Mouse (Mus musculus): ENCODE data around the gene Aplp1.

- no peak for TF ChIP-seq CTCF (IDR thresholded peaks at IDR 0.05; ENCODE audit: extremely low read depth, insufficient read depth, low read length)
- no peak for TF ChIP-seq POLR2A (IDR thresholded peaks at IDR 0.05; ENCODE audit: extremely low read depth, insufficient read depth, low read length)
Measured at GRCm38 (mm10) chr7:30430191-30430590, 15.1 kb downstream of the Aplp1 start.

Data from cortical plate, adult 2 months (tissue).